Mouse (Mus musculus): ENCODE results near the gene Dapk3. TPM values are rescaled to one million over a fixed set of nuclear protein-coding genes. Genes with fewer than 3 reads are reported as not detected.
"Not testable (repeated sequence)": the region's sequence is repeated elsewhere in the genome, so short reads cannot be mapped to it uniquely, and the experiment has no call there.

The Dapk3 gene
- polyA plus RNA-seq, 1 experiment from 2014 or later = 19.3 TPM

GRCm38 (mm10) chr10:81181860-81182259 lies 945 bp upstream of the Dapk3 start:
- DNase-seq; H3K9me3 ChIP-seq (replicated peaks); ATAC-seq (ENCODE audit: low read depth); H3K9ac ChIP-seq; H3K27me3 ChIP-seq: not testable (repeated sequence)
- Histone ChIP-seq H3K27ac (peak overlapping the region; percentile 62), H3K4me3 (replicated peaks) (0 out of 2 replicates have a peak overlapping the region, but pooled peaks have one; percentile 8), H3K4me1 (replicated peaks) (peaks cover 73% of the 10 kb centered on the region), H3K36me3 (peaks cover 83% of the 10 kb centered on the region), H3K4me2 (peak overlapping the region; percentile 34; the same call in 1 of the 2 replicates)
- 79% methylated on average over 12 of the region's 12 CpGs for WGBS (ENCODE audit: insufficient replicate concordance)

- Histone ChIP-seq H3K4me2 (peak within 1 kb of the TSS; percentile 81), H3K4me1 (replicated peaks) (peaks cover 54% of the 10 kb centered on the region), H3K9me3 (replicated peaks) (no peaks in the 10 kb centered on the region), H3K27ac (peak within 1 kb of the TSS; percentile 79), H3K36me3 (peaks cover 76% of the 10 kb centered on the region), H3K27me3 (no peaks in the 10 kb centered on the region), H3K9ac (peak within 1 kb of the TSS; percentile 75), H3K4me3 (replicated peaks) (peak within 1 kb of the TSS; percentile 71)
- DNase-seq (no peak), ATAC-seq (ENCODE audit: low read depth) (no peak)
- WGBS (ENCODE audit: insufficient replicate concordance) = 64% methylated on average over 5 of the region's 5 CpGs
These were observed 1.0 kb downstream of the Dapk3 start, which contains the start of gene 4930442H23Rik for GRCm38 (mm10) chr10:81183805-81184204. Gene 4930442H23Rik, minus strand, starts transcription at chr10:81183849.

GRCm38 (mm10) chr10:81184765-81185164 lies 2.0 kb downstream of the Dapk3 start:
- H3K4me1 ChIP-seq (replicated peaks) = peaks cover 47% of the 10 kb centered on the region
- 68% methylated on average over 4 of the region's 4 CpGs for WGBS (ENCODE audit: insufficient replicate concordance)
- H3K4me3 ChIP-seq (replicated peaks) = no peak overlapping the region
- 0 out of 2 replicates have a peak overlapping the region, but pooled peaks have one; percentile 81 for H3K4me2 ChIP-seq
- peaks cover 71% of the 10 kb centered on the region for H3K36me3 ChIP-seq
- H3K27ac ChIP-seq = peak overlapping the region; percentile 65; the same call in 1 of the 2 replicates
- no peaks in the 10 kb centered on the region for H3K27me3 ChIP-seq
- no peak for DNase-seq
- H3K9ac ChIP-seq = no peak overlapping the region
- ATAC-seq (ENCODE audit: low read depth) = no peak
- H3K9me3 ChIP-seq (replicated peaks) = no peaks in the 10 kb centered on the region

GRCm38 (mm10) chr10:81187161-81187560 lies 4.4 kb downstream of the Dapk3 start:
- Histone ChIP-seq H3K9me3 (replicated peaks) (no peaks in the 10 kb centered on the region), H3K27ac (no peak overlapping the region), H3K27me3 (no peaks in the 10 kb centered on the region), H3K4me1 (replicated peaks) (peaks cover 50% of the 10 kb centered on the region), H3K4me2 (no peak overlapping the region), H3K36me3 (peaks cover 61% of the 10 kb centered on the region), H3K4me3 (replicated peaks) (no peak overlapping the region), H3K9ac (no peak overlapping the region)
- no peak for ATAC-seq (ENCODE audit: low read depth)
- no peak for DNase-seq
- 83% methylated on average over 9 of the region's 9 CpGs for WGBS (ENCODE audit: insufficient replicate concordance)

- no peak overlapping the region for H3K27ac ChIP-seq
- no peak for DNase-seq
- H3K4me3 ChIP-seq (replicated peaks) = no peak overlapping the region
- H3K9ac ChIP-seq = no peak overlapping the region
- peaks cover 56% of the 10 kb centered on the region for H3K4me1 ChIP-seq (replicated peaks)
- no peak overlapping the region for H3K4me2 ChIP-seq
- H3K36me3 ChIP-seq = peaks cover 47% of the 10 kb centered on the region
- H3K27me3 ChIP-seq = peaks cover 24% of the 10 kb centered on the region
- no peak for ATAC-seq (ENCODE audit: low read depth)
- H3K9me3 ChIP-seq (replicated peaks) = no peaks in the 10 kb centered on the region
- WGBS (ENCODE audit: insufficient replicate concordance) = 83% methylated on average over 26 of the region's 26 CpGs
These were observed 7.0 kb downstream of the Dapk3 start for GRCm38 (mm10) chr10:81189821-81190220.

- DNase-seq (no peak), ATAC-seq (ENCODE audit: low read depth) (peak; percentile 1; the same call in 1 of the 2 replicates)
- H3K27ac ChIP-seq = peak overlapping the region; percentile 50; the same call in 1 of the 2 replicates
- H3K27me3 ChIP-seq = peaks cover 30% of the 10 kb centered on the region
- H3K9ac ChIP-seq = peak overlapping the region; percentile 23; the same call in 1 of the 2 replicates
- H3K36me3 ChIP-seq = peaks cover 41% of the 10 kb centered on the region
- H3K4me1 ChIP-seq (replicated peaks) = peaks cover 54% of the 10 kb centered on the region
- WGBS (ENCODE audit: insufficient replicate concordance) = 65% methylated on average over 31 of the region's 31 CpGs
- H3K4me3 ChIP-seq (replicated peaks) = no peak overlapping the region
- H3K4me2 ChIP-seq = no peak overlapping the region
- H3K9me3 ChIP-seq (replicated peaks) = no peaks in the 10 kb centered on the region
These were observed 7.6 kb downstream of the Dapk3 start for GRCm38 (mm10) chr10:81190236-81190911.

- no peak for DNase-seq
- WGBS (ENCODE audit: insufficient replicate concordance) = 33% methylated on average over 6 of the region's 6 CpGs
These were observed 8.1 kb downstream of the Dapk3 start for GRCm38 (mm10) chr10:81190912-81191321.

GRCm38 (mm10) chr10:81191342-81191982 lies 8.7 kb downstream of the Dapk3 start:
- ATAC-seq (ENCODE audit: low read depth) (no peak), DNase-seq (no peak)
- WGBS (ENCODE audit: insufficient replicate concordance) = 67% methylated on average over 18 of the region's 18 CpGs
- no peaks in the 10 kb centered on the region for H3K9me3 ChIP-seq (replicated peaks)
- peaks cover 41% of the 10 kb centered on the region for H3K27me3 ChIP-seq
- peak overlapping the region; percentile 90 for H3K4me2 ChIP-seq
- H3K4me3 ChIP-seq (replicated peaks) = no peak overlapping the region
- peaks cover 35% of the 10 kb centered on the region for H3K36me3 ChIP-seq
- no peak overlapping the region for H3K9ac ChIP-seq
- peaks cover 57% of the 10 kb centered on the region for H3K4me1 ChIP-seq (replicated peaks)
- peak overlapping the region; percentile 50; the same call in 1 of the 2 replicates for H3K27ac ChIP-seq

More at GRCm38 (mm10) chr10:81190912-81191321, 8.1 kb downstream of the Dapk3 start:
- peaks cover 35% of the 10 kb centered on the region for H3K27me3 ChIP-seq
- no peaks in the 10 kb centered on the region for H3K9me3 ChIP-seq (replicated peaks)
- H3K36me3 ChIP-seq = peaks cover 37% of the 10 kb centered on the region
- no peak overlapping the region for H3K4me2 ChIP-seq
- no peak overlapping the region for H3K4me3 ChIP-seq (replicated peaks)
- ATAC-seq (ENCODE audit: low read depth) = peak; percentile 7; the same call in 1 of the 2 replicates
- peak overlapping the region; percentile 23; the same call in 1 of the 2 replicates for H3K9ac ChIP-seq
- H3K27ac ChIP-seq = peak overlapping the region; percentile 50; the same call in 1 of the 2 replicates
- peaks cover 57% of the 10 kb centered on the region for H3K4me1 ChIP-seq (replicated peaks)

- peak overlapping the region; percentile 81 for H3K27ac ChIP-seq
- H3K9ac ChIP-seq = peak overlapping the region; percentile 83
- peaks cover 57% of the 10 kb centered on the region for H3K4me1 ChIP-seq (replicated peaks)
- WGBS (ENCODE audit: insufficient replicate concordance) = 1% methylated on average over 93 of the region's 93 CpGs
- ATAC-seq (ENCODE audit: low read depth) = peak; percentile 84
- H3K4me3 ChIP-seq (replicated peaks) = peak overlapping the region; percentile 69
- DNase-seq = peak; percentile 65
- peaks cover 50% of the 10 kb centered on the region for H3K27me3 ChIP-seq
- H3K9me3 ChIP-seq (replicated peaks) = no peaks in the 10 kb centered on the region
- peaks cover 25% of the 10 kb centered on the region for H3K36me3 ChIP-seq
- H3K4me2 ChIP-seq = peak overlapping the region; percentile 90
These were observed 9.6 kb downstream of the Dapk3 start for GRCm38 (mm10) chr10:81192270-81192967.

- H3K27ac ChIP-seq = peak overlapping the region; percentile 62
- 8% methylated on average over 19 of the region's 19 CpGs for WGBS (ENCODE audit: insufficient replicate concordance)
- DNase-seq (no peak), ATAC-seq (ENCODE audit: low read depth) (peak; percentile 26)
- no peaks in the 10 kb centered on the region for H3K9me3 ChIP-seq (replicated peaks)
- peaks cover 57% of the 10 kb centered on the region for H3K4me1 ChIP-seq (replicated peaks)
- H3K4me3 ChIP-seq (replicated peaks) = peak overlapping the region; percentile 69
- peaks cover 54% of the 10 kb centered on the region for H3K27me3 ChIP-seq
- peaks cover 24% of the 10 kb centered on the region for H3K36me3 ChIP-seq
- peak overlapping the region; percentile 90 for H3K4me2 ChIP-seq
- peak overlapping the region; percentile 83 for H3K9ac ChIP-seq
These were observed 10.2 kb downstream of the Dapk3 start for GRCm38 (mm10) chr10:81192968-81193501.
